Mouse (Mus musculus) thymus, postnatal 14 days (tissue): Measurements from ENCODE around the gene Pramef6.
"Not testable (repeated sequence)": the region's sequence is repeated elsewhere in the genome, so short reads cannot be mapped to it uniquely, and the experiment has no call there.

Experiments used
- DNase-seq: peaks from one replicate; pipeline ENCODE4 v3.0.0; 2021

Pramef6 gene

GRCm38 (mm10) chr4:143900280-143900679 lies at the start of gene Pramef6:
Gene Pramef6, minus strand, starts transcription at chr4:143900380.
- DNase-seq = not testable (repeated sequence)

- not testable (repeated sequence) for DNase-seq
Observed at GRCm38 (mm10) chr4:143894406-143894805, 5.8 kb downstream of the Pramef6 start.

GRCm38 (mm10) chr4:143882371-143882770 lies 17.8 kb downstream of the Pramef6 start:
- not testable (repeated sequence) for DNase-seq

DNA sequence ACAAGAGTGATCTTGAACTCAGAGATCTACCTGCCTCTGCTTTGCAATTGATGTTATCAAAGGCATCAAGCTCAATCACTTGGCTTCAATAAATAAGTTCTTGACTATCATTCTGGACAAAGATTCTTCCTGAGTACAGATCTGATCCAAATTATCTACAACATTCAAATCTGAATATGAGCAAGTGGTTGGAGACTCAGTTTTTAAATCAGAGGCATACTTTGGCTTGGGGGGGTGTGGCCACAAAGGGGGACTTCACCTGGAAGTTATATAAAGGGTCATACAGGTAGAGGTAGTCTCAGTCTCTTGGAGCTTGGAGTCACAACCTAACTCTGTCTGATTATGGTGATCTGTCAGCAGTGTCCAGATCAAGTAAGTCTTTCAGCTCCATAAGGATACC lies 54.0 kb downstream of the Pramef6 start, which contains the start of gene Gm13103:
TSS of gene Gm13103 (plus strand) at position 301 of the 400 bp plus-strand sequence.
- not testable (repeated sequence) for DNase-seq
